Mouse (Mus musculus): ENCODE results near the gene Lst1. TPM values are rescaled to one million over a fixed set of nuclear protein-coding genes. Genes with fewer than 3 reads are reported as not detected.

Gene Lst1
- total and polyA plus RNA-seq, 2 experiments from 2014 or later, result 7.8 to 26.7 TPM

- Histone ChIP-seq H3K9me3 (ENCODE audit: low read length) (no peaks in the 10 kb centered on the region), H3K4me1 (ENCODE audit: insufficient read depth, low read length) (no peaks in the 10 kb centered on the region), H3K27ac (ENCODE audit: low read depth, low read length) (no peak overlapping the region), H3K4me2 (ENCODE audit: low read depth, low read length, poor library complexity, severe bottlenecking) (no peak overlapping the region), H3K4me3 (ENCODE audit: low read depth, low read length) (no peak overlapping the region), H3K9ac (replicated peaks; ENCODE audit: low read length, poor library complexity, severe bottlenecking) (no peak overlapping the region), H3K36me3 (ENCODE audit: insufficient read depth, low read length) (no peaks in the 10 kb centered on the region), H3K27me3 (ENCODE audit: insufficient read depth, low read length) (no peaks in the 10 kb centered on the region)
- ATAC-seq (ENCODE audit: low FRiP score) (no peak), DNase-seq (ENCODE audit: low spot score) (no peak)
- WGBS, result 69% methylated on average over 8 of the region's 8 CpGs
- no peak for TF ChIP-seq CTCF (IDR thresholded peaks at IDR 0.05)
These were observed 13.8 kb downstream of the Lst1 start for GRCm38 (mm10) chr17:35174201-35174977.

GRCm38 (mm10) chr17:35173329-35173728, 14.9 kb downstream of the Lst1 start:
- TF ChIP-seq CTCF (IDR thresholded peaks at IDR 0.05), result no peak
- H3K9me3 ChIP-seq (ENCODE audit: low read length), result no peaks in the 10 kb centered on the region
- DNase-seq (ENCODE audit: low spot score), result no peak
- H3K27me3 ChIP-seq (ENCODE audit: insufficient read depth, low read length), result no peaks in the 10 kb centered on the region
- no peak for ATAC-seq (ENCODE audit: low FRiP score)
- no peak overlapping the region for H3K9ac ChIP-seq (replicated peaks; ENCODE audit: low read length, poor library complexity, severe bottlenecking)
- no peak overlapping the region for H3K4me3 ChIP-seq (ENCODE audit: low read depth, low read length)
- WGBS, result 73% methylated on average over 3 of the region's 3 CpGs
- H3K4me1 ChIP-seq (ENCODE audit: insufficient read depth, low read length), result no peaks in the 10 kb centered on the region
- no peak overlapping the region for H3K4me2 ChIP-seq (ENCODE audit: low read depth, low read length, poor library complexity, severe bottlenecking)
- no peaks in the 10 kb centered on the region for H3K36me3 ChIP-seq (ENCODE audit: insufficient read depth, low read length)
- H3K27ac ChIP-seq (ENCODE audit: low read depth, low read length), result no peak overlapping the region

GRCm38 (mm10) chr17:35172445-35173234, 15.6 kb downstream of the Lst1 start:
- TF ChIP-seq CTCF (IDR thresholded peaks at IDR 0.05), result no peak
- no peak overlapping the region for H3K9ac ChIP-seq (replicated peaks; ENCODE audit: low read length, poor library complexity, severe bottlenecking)

GRCm38 (mm10) chr17:35168541-35169207, 19.6 kb downstream of the Lst1 start:
- peak overlapping the region; percentile 43; the same call in 1 of the 2 replicates for H3K27ac ChIP-seq (ENCODE audit: low read depth, low read length)

More at GRCm38 (mm10) chr17:35172445-35173234, 15.6 kb downstream of the Lst1 start:
- Histone ChIP-seq H3K27ac (ENCODE audit: low read depth, low read length) (no peak overlapping the region), H3K4me3 (ENCODE audit: low read depth, low read length) (no peak overlapping the region), H3K4me2 (ENCODE audit: low read depth, low read length, poor library complexity, severe bottlenecking) (no peak overlapping the region), H3K36me3 (ENCODE audit: insufficient read depth, low read length) (no peaks in the 10 kb centered on the region), H3K27me3 (ENCODE audit: insufficient read depth, low read length) (no peaks in the 10 kb centered on the region), H3K4me1 (ENCODE audit: insufficient read depth, low read length) (no peaks in the 10 kb centered on the region), H3K9me3 (ENCODE audit: low read length) (no peaks in the 10 kb centered on the region)
- DNase-seq (ENCODE audit: low spot score) (no peak), ATAC-seq (ENCODE audit: low FRiP score) (no peak)
- 73% methylated on average over 11 of the region's 11 CpGs for WGBS

DNA sequence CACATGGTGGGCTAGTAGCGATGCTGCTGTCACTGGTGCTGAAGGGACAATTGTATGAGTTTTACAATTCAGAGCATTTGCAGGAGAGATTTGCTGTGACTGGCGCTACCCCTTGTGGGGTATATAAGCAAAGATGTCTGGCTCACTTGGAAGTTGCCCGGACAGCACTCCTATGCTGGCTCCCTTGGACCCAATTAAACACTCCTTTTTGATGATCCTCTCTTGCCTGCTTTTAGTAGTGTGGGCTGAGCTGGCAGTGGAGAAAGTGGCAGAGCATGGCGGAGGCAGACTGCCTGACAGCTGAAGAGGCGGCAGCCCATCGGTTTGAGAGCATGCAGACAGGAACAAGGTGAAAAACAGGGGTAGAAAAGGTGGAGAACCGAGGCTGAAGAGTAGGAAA, 20.4 kb downstream of the Lst1 start:
- H3K4me2 ChIP-seq (ENCODE audit: low read depth, low read length, poor library complexity, severe bottlenecking), result no peak overlapping the region
- no peak overlapping the region for H3K9ac ChIP-seq (replicated peaks; ENCODE audit: low read length, poor library complexity, severe bottlenecking)
- no peak overlapping the region for H3K27ac ChIP-seq (ENCODE audit: low read depth, low read length)
- no peak for TF ChIP-seq CTCF (IDR thresholded peaks at IDR 0.05)
- H3K9me3 ChIP-seq (ENCODE audit: low read length), result no peaks in the 10 kb centered on the region
- DNase-seq (ENCODE audit: low spot score), result no peak
- H3K4me3 ChIP-seq (ENCODE audit: low read depth, low read length), result no peak overlapping the region
- H3K27me3 ChIP-seq (ENCODE audit: insufficient read depth, low read length), result no peaks in the 10 kb centered on the region
- 0 out of 2 replicates have a peak, but pooled peaks cover 5% of the 10 kb centered on the region for H3K4me1 ChIP-seq (ENCODE audit: insufficient read depth, low read length)
- no peak for ATAC-seq (ENCODE audit: low FRiP score)
- 90% methylated on average over 7 of the region's 7 CpGs for WGBS
- H3K36me3 ChIP-seq (ENCODE audit: insufficient read depth, low read length), result no peaks in the 10 kb centered on the region

More at GRCm38 (mm10) chr17:35168541-35169207, 19.6 kb downstream of the Lst1 start:
- H3K4me2 ChIP-seq (ENCODE audit: low read depth, low read length, poor library complexity, severe bottlenecking), result no peak overlapping the region
- 0 out of 2 replicates have a peak, but pooled peaks cover 3% of the 10 kb centered on the region for H3K4me1 ChIP-seq (ENCODE audit: insufficient read depth, low read length)
- ATAC-seq (ENCODE audit: low FRiP score), result no peak
- H3K9ac ChIP-seq (replicated peaks; ENCODE audit: low read length, poor library complexity, severe bottlenecking), result no peak overlapping the region
- no peaks in the 10 kb centered on the region for H3K27me3 ChIP-seq (ENCODE audit: insufficient read depth, low read length)
- DNase-seq (ENCODE audit: low spot score), result peak; percentile 82
- H3K9me3 ChIP-seq (ENCODE audit: low read length), result no peaks in the 10 kb centered on the region
- peak; percentile 86 for TF ChIP-seq CTCF (IDR thresholded peaks at IDR 0.05)
- no peak overlapping the region for H3K4me3 ChIP-seq (ENCODE audit: low read depth, low read length)
- H3K36me3 ChIP-seq (ENCODE audit: insufficient read depth, low read length), result no peaks in the 10 kb centered on the region
- 15% methylated on average over 4 of the region's 4 CpGs for WGBS
